Mouse (Mus musculus) lung, adult 2 months (tissue): ENCODE measurements around the gene Synpr. TPM values are rescaled to one million over a fixed set of nuclear protein-coding genes. Genes with fewer than 3 reads are reported as not detected.

Experiments used
- DNase-seq: peaks from one replicate; pipeline ENCODE4 v3.0.0; 2022
- H3K4me1 ChIP-seq: fragments of 200-500 bp; 2 replicates; pipeline ENCODE4 v1.6.1; 2011; ENCODE audit warnings: low read length; ENCODE audit not compliant: control insufficient read depth, insufficient read depth
- H3K4me3 ChIP-seq: fragments of 200-500 bp; replicated peaks from 2 replicates; pipeline ENCODE3; 2011; ENCODE audit warnings: low read depth, mild to moderate bottlenecking, control low read depth, low read length; ENCODE audit errors: extremely low read depth
- CTCF ChIP-seq: fragments of 200-500 bp; IDR thresholded peaks from 2 replicates; pipeline ENCODE4 v1.5.1; 2011; ENCODE audit warnings: mild to moderate bottlenecking, low read length, control low read depth; ENCODE audit not compliant: insufficient read depth
- POLR2A ChIP-seq: fragments of 200-500 bp; IDR thresholded peaks from 2 replicates; pipeline ENCODE4 v1.6.1; 2011; ENCODE audit warnings: low read depth, mild to moderate bottlenecking, control low read depth, low read length, borderline replicate concordance; ENCODE audit errors: extremely low read depth
- WGBS: fragments of 180-500 bp; shearing (Covaris S2); methylation state at CpG from one replicate; pipeline ENCODE4 v1.1.7; 2018; 5-methylcytosine and 5-hydroxymethylcytosine counted together
- polyA plus RNA-seq: library from polyadenylated mRNA; depleted of rRNA; stranded (reverse); fragments of >200 nt; gene quantifications from 2 replicates; pipeline ENCODE4 v1.2.3, GENCODE M21; 2012

Gene Synpr
- polyA plus RNA-seq, 1 experiment = not detected

DNA sequence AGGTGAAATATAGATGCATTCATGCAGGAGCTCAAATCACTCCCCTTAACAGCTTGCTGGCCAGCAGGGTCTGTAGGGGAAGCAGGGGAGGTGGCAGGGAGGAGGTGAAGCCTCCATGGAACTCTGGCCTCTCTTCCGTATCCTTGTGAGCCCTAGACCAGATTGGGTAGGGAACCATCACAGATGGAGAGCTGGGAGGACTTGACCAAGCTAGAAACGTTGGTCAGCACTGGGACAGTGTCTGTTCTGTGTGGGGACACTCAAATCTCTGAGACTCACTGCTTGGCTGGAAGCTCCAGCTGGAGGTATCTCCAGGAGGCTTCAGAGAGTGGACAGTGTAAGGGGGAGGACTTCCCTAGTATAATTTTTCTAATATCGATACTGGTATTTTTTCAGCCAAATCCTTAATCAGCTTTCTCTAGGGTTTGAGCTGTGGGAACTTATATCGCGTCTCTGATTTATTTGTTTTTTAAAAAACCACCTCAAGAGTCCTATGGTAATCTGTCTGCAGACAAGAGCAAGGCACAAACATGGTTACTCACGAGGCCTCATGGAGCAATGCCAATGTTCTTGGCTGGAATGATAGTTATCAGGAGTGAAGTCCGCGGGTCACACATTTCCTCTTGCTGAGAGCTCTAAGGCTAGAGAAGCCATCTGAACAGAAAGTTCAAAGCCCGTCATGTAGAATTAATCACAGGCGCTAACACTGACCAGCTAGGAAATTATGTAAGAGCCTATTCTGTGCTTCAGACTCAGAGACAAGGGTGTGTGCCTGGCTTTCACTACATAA is 956 bp downstream of the Synpr start:
- DNase-seq = no peak
- WGBS = 54% methylated on average over 10 of the region's 10 CpGs
- no peak overlapping the region for H3K4me3 ChIP-seq
- no peaks in the 10 kb centered on the region for H3K4me1 ChIP-seq
- no peak for TF ChIP-seq CTCF
- no peak for TF ChIP-seq POLR2A

DNA sequence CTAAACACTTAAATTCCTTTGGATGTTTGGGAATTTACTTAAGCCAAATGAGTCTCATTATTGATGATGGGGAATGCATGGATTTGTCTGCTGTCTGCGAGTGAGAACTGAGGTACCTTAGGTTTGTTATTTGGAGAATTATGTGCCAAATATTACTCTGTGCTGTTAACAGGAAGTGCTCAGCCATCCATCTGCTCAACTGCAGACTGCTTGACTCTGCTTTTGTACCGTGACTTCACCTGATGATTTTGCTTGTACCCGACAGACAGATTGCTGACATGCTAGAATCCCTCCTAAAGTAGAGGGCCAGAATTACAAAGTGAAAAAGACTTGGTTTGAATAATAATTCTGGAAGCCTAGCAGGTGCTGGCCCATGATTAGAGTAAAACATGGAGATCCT is 9.6 kb downstream of the Synpr start:
- Histone ChIP-seq H3K4me3 (no peak overlapping the region), H3K4me1 (no peaks in the 10 kb centered on the region)
- DNase-seq = no peak
- 65% methylated on average over 3 of the region's 3 CpGs for WGBS
- TF ChIP-seq CTCF = no peak
- no peak for TF ChIP-seq POLR2A

DNA sequence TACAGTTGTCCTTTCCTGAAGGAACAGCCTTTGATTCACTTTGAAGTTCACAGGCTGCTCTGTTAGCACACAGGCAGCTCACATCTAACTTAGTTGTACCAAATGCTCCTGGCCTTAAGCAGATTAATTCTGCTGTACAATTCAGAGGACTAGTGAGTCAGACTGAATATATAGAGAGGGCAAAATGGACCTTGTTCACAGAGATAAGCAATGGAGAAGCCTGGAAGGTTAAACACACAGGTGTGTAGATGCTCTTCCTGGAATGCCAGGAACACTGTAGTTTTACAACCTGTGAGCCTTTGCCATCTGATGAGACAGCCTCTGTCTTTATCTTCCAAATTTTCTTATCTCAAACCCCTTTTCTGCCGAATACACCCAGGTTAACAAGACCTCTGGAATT is 29.7 kb downstream of the Synpr start:
- no peak for DNase-seq
- Histone ChIP-seq H3K4me3 (no peak overlapping the region), H3K4me1 (no peaks in the 10 kb centered on the region)
- TF ChIP-seq POLR2A = no peak
- no peak for TF ChIP-seq CTCF
- WGBS = 50% methylated on average over 1 of the region's 1 CpGs

GRCm38 (mm10) chr14:13328461-13328860 is 43.9 kb downstream of the Synpr start:
- Histone ChIP-seq H3K4me1 (no peaks in the 10 kb centered on the region), H3K4me3 (no peak overlapping the region)
- 71% methylated on average over 2 of the region's 2 CpGs for WGBS
- DNase-seq = no peak
- TF ChIP-seq POLR2A = no peak
- no peak for TF ChIP-seq CTCF

DNA sequence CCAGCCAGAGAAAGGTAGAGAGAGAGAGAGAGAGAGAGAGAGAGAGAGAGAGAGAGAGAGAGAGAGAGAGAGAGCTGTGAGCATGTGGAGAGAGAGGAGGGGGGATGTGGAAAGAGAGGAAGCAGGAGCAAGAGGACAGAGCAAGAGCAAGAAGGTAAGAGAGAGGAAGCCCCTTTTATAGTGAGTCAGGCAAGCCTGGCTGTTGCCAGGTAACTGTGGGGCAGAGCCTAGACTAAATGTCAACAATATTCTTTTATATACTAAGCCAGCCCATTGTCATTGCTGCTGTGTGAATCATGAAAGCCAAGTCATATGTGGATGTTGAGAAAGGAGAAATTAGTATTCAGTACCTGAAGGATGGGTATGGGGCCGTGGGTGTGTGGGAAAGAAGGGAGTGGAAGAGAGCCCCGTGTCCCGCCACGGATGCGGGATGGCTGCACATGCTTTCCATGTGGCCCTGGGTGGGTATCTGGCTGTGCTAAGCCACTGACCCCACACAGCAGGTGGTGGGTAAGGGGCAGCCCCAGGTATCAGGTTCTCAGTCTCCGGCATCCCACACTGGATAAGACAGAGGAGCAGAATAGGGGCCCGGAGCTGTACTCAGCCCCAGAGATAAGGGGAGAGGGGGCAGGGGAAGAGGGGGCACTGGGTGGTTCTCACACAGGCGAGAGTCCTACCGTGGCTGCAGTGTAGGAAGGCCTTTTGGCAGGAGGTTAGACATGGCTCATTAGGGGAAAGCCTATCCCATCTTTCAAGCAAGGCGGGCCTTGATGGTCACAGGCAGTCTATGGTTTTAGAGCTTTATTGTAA is 48.1 kb downstream of the Synpr start:
- Histone ChIP-seq H3K4me1 (no peaks in the 10 kb centered on the region), H3K4me3 (no peak overlapping the region)
- TF ChIP-seq CTCF (no peak), POLR2A (no peak)
- WGBS = 62% methylated on average over 10 of the region's 10 CpGs
- no peak for DNase-seq

- no peaks in the 10 kb centered on the region for H3K4me1 ChIP-seq
- no peak for DNase-seq
- 63% methylated on average over 5 of the region's 5 CpGs for WGBS
- TF ChIP-seq CTCF (no peak), POLR2A (no peak)
- H3K4me3 ChIP-seq = no peak overlapping the region
Observed at GRCm38 (mm10) chr14:13333372-13333771, 48.8 kb downstream of the Synpr start.

- TF ChIP-seq POLR2A (no peak), CTCF (no peak)
- Histone ChIP-seq H3K4me3 (no peak overlapping the region), H3K4me1 (no peaks in the 10 kb centered on the region)
- DNase-seq = no peak
- 72% methylated on average over 4 of the region's 4 CpGs for WGBS
Observed at GRCm38 (mm10) chr14:13336162-13336561, 51.6 kb downstream of the Synpr start.

DNA sequence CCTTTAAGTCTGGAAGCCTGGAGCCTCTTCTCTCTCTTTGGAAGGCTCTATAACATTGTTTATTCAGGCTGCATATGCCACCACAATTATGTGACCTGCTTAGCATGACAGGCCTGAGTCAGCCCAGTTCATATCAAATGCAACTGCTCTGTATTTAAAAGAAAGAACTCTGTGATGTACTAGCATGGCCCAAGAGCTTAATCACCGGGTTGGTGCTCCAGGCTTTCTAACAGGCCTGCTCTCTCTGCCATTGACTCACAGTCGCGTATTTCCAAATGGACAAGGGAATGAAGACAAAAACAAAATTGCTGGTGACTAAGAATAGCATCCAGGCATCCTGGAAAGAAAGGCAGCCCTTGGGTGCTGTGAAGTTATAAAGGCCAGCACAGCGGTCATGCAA is 56.1 kb downstream of the Synpr start:
- no peaks in the 10 kb centered on the region for H3K4me1 ChIP-seq
- no peak overlapping the region for H3K4me3 ChIP-seq
- DNase-seq = no peak
- WGBS = 85% methylated on average over 4 of the region's 4 CpGs
- TF ChIP-seq POLR2A (no peak), CTCF (no peak)

GRCm38 (mm10) chr14:13344240-13344639 is 59.7 kb downstream of the Synpr start:
- TF ChIP-seq CTCF (no peak), POLR2A (no peak)
- no peaks in the 10 kb centered on the region for H3K4me1 ChIP-seq
- WGBS = 55% methylated on average over 2 of the region's 2 CpGs
- H3K4me3 ChIP-seq = no peak overlapping the region
- no peak for DNase-seq

DNA sequence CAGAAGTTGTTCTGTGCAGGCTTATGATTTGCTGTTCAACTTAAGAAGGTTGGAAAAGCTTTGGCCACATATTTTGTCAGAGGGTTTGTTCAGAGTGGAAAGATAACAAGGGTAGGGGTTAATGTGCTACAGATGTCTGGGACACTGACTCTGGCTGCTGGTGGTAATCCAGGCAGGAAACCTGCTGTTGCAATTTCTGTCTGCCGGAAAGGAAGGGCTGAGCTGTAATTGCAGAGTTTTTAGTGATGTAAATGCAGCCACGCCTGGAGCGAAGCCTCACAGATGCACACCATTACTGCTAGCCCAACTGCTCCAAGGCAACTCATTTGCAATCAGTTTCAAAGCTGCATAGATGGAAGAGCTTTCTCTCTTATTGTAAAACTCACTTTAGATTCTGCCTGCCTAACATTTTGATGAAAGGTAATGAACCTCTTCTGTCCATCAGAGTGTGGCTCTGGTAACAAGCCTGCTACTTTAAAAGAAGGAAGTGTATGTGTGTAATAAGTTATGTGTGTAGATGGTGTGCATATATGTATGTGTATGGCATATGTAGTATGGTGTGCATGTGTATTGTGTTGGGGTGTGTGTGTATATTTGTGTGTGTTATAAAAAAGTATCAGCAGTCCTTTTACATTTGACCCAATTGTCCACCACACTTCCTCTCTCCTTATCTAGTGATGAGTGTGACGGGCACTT is 64.7 kb downstream of the Synpr start:
- H3K4me3 ChIP-seq = no peak overlapping the region
- no peaks in the 10 kb centered on the region for H3K4me1 ChIP-seq
- 41% methylated on average over 4 of the region's 4 CpGs for WGBS
- no peak for DNase-seq
- TF ChIP-seq CTCF = no peak
- no peak for TF ChIP-seq POLR2A
